Comparison of ENCODE assay signal across 10 mouse cellular contexts in the genomic region with DNA sequence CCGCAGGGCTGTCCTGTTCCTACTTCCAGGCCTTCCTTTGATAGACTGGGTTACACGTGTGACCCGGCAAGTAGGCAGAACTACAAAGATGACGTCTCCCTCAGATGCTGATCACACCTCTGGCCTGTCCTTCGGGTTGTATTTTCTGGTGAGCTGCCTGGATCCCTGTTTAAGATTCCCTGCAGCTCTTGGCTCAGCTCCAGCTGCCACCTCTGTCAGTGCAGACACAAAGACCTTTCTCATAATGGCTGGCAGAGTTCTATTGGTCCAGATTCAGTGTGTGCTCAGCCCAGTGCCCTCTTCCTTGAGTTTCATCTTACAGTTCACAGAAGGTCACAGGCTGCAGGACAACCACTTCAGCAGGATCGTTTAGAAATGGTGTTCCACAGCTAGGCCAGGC.
DNase-seq lines count a peak whose midpoint lies in the region; ATAC-seq and TF ChIP-seq lines count a peak whose summit lies in the region.
"Had no signal": no experiment of that assay in that cellular context is flagged by ENCODE, and none has a peak within 500 bp of the region (broad histone marks: within the 10 kb centered on the region; RNA-seq: fewer than 3 reads in every experiment).

No protein-coding gene starts in this region.

- H3K4me3 ChIP-seq in embryonic facial prominence, embryonic 14.5 days (ENCODE audit: low read depth, low read length), result no peak overlapping the region
- no peak overlapping the region for H3K4me3 ChIP-seq in hindbrain, postnatal 0 days (ENCODE audit: low read length)
- H3K4me3 ChIP-seq: embryonic facial prominence, embryonic 15.5 days; limb, embryonic 15.5 days had no signal

- no peak overlapping the region for H3K4me2 ChIP-seq in embryonic facial prominence, embryonic 14.5 days (ENCODE audit: low read depth, low read length)
- no peak overlapping the region for H3K4me2 ChIP-seq in hindbrain, postnatal 0 days (ENCODE audit: low read depth, low read length)
- H3K4me2 ChIP-seq: embryonic facial prominence, embryonic 15.5 days; limb, embryonic 15.5 days had no signal

- no peaks in the 10 kb centered on the region for H3K36me3 ChIP-seq in embryonic facial prominence, embryonic 14.5 days (ENCODE audit: control insufficient read depth, insufficient read depth, low read length)
- no peaks in the 10 kb centered on the region for H3K36me3 ChIP-seq in hindbrain, postnatal 0 days (ENCODE audit: insufficient read depth, low read length)
- H3K36me3 ChIP-seq: embryonic facial prominence, embryonic 15.5 days; limb, embryonic 15.5 days had no signal

- no peak overlapping the region for H3K9ac ChIP-seq in embryonic facial prominence, embryonic 14.5 days (ENCODE audit: low read depth, low read length)
- H3K9ac ChIP-seq in hindbrain, postnatal 0 days (replicated peaks; ENCODE audit: low read length), result no peak overlapping the region
- H3K9ac ChIP-seq: embryonic facial prominence, embryonic 15.5 days; limb, embryonic 15.5 days had no signal

- no peak for TF ChIP-seq CTCF in hindbrain, postnatal 0 days (IDR thresholded peaks at IDR 0.05; ENCODE audit: low read depth)

- H3K27ac ChIP-seq in embryonic facial prominence, embryonic 14.5 days (replicated peaks; ENCODE audit: low read depth, low read length), result no peak overlapping the region
- H3K27ac ChIP-seq in hindbrain, postnatal 0 days, result no peak overlapping the region; the same call in 1 of the 2 replicates
- H3K27ac ChIP-seq: embryonic facial prominence, embryonic 15.5 days; limb, embryonic 15.5 days had no signal

- peak; percentile 33 for ATAC-seq in embryonic facial prominence, embryonic 14.5 days (ENCODE audit: low read depth)
- ATAC-seq in hindbrain, postnatal 0 days, result peak; percentile 59; the same call in 1 of the 2 replicates
- ATAC-seq in megakaryocyte, adult 5-6 weeks (ENCODE audit: poor library complexity, severe bottlenecking), result no peak

- DNase-seq in right cerebral cortex, postnatal 14 days, result peak; percentile 14
- DNase-seq in right cerebral cortex, postnatal 36 days (ENCODE audit: low spot score in 2 of 2), result no peak
- peak; percentile 46 for DNase-seq in embryonic facial prominence, embryonic 14.5 days (ENCODE audit: low spot score)
- peak; percentile 40 for DNase-seq in hindbrain, postnatal 0 days (ENCODE audit: low spot score)
- peak; percentile 18 for DNase-seq in retina, embryonic 14.5 days (ENCODE audit: low spot score)
- DNase-seq in heart, postnatal 25 days (ENCODE audit: low spot score), result no peak
- DNase-seq in spleen, postnatal 14 days (ENCODE audit: low spot score in 2 of 2), result no peak

- intact Hi-C loops in heart, postnatal 25 days (cut with DNase I), result no loop called here

- WGBS in embryonic facial prominence, embryonic 14.5 days, result 49% methylated on average over 6 of the region's 6 CpGs
- 34% methylated on average over 6 of the region's 6 CpGs for WGBS in hindbrain, postnatal 0 days

- H3K4me1 ChIP-seq in embryonic facial prominence, embryonic 14.5 days (ENCODE audit: control insufficient read depth, insufficient read depth, low read length), result no peaks in the 10 kb centered on the region
- H3K4me1 ChIP-seq in hindbrain, postnatal 0 days (ENCODE audit: insufficient read depth, low read length), result no peaks in the 10 kb centered on the region
- H3K4me1 ChIP-seq: embryonic facial prominence, embryonic 15.5 days; limb, embryonic 15.5 days had no signal

- no peaks in the 10 kb centered on the region for H3K9me3 ChIP-seq in embryonic facial prominence, embryonic 14.5 days (ENCODE audit: control insufficient read depth, low read length)
- peaks cover 4% of the 10 kb centered on the region for H3K9me3 ChIP-seq in hindbrain, postnatal 0 days (ENCODE audit: low read length)

- H3K27me3 ChIP-seq in embryonic facial prominence, embryonic 14.5 days (replicated peaks; ENCODE audit: control insufficient read depth, insufficient read depth, low read length), result no peaks in the 10 kb centered on the region
- no peaks in the 10 kb centered on the region for H3K27me3 ChIP-seq in hindbrain, postnatal 0 days (ENCODE audit: insufficient read depth, low read length)
- H3K27me3 ChIP-seq: embryonic facial prominence, embryonic 15.5 days; limb, embryonic 15.5 days had no signal

Comparison
In these comparisons a context has a peak if more than half of its experiments do, and no peak if none do; other contexts are left out.
1. DNase-seq: peak in right cerebral cortex, postnatal 14 days (single experiment), embryonic facial prominence, embryonic 14.5 days (single experiment), hindbrain, postnatal 0 days (single experiment) and retina, embryonic 14.5 days (single experiment); none in right cerebral cortex, postnatal 36 days (0 of 2), heart, postnatal 25 days (single experiment) and spleen, postnatal 14 days (0 of 2).